Mouse (Mus musculus) naive thymus-derived CD4-positive, alpha-beta T cell, adult 2 months (primary cell): ENCODE measurements around the gene U90926.
A peak's percentile ranks its signal among the peaks of the same experiment; 100 is the strongest.

Experiments
- DNase-seq: peaks from one replicate; pipeline ENCODE4 v3.0.0-alpha.2; 2011; ENCODE audit warnings: low read depth

The U90926 gene

DNA sequence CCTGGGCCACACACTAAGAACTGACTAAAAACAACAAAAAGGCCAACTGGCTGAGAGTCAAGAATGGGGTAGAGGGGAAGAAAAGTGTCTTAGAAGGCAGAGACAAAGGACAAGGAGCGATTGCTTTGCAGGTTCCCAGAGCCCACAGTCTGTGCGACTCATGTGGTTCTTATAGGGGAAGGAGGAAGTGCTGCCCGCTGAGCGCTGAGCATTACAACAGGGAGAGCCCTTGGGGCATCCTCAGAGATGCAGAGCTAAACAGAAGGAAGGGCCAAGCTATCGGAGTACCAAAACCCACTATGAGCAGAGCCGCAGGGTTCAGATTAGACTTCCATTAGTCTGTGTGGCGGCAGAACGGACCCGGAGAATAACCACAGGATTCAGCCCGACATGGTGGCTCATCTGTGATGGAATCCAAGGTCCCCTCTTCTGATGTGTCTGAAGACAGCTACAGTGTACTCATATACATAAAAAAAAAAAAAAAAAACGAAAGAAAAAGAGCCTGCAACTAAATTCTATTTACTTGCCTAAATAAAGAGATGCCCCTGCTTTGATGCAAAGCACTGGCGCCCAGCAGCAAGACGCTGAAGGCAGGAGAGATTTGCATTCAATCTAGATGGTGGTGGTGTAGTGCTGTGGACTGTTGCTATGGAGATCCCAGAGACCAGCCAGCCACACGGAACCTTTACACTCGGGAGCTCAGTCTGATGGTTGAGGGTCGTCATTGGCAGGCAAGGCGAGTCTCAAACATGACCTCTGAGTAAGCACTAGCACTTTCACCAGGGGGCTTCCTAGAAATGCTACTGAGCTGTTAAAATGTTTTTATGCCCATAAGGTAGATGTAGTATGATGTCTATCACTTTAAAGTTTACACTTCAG is 3.9 kb upstream of the U90926 start:
- DNase-seq = no peak

DNA sequence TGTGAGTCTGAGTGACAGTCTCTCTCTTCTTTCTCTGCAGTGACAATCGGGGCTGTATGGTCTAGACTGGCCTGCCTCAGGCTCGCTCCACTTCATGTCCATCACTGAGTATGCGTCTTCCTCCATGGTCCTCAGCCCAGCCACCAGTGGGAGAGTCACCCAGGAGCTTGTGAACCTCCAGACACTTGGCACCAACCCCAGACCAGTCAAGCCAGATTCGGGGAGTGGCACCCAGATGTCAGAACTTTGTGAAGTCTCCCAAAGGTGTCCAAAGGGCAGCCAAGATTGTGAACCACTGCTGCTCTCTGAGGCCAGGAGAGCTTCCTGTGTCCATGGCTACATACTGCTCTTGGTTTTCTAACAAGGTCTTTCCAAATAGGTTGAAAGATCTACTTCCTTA is 3.0 kb downstream of the U90926 start:
- DNase-seq = no peak

- DNase-seq = no peak
These were observed 5.0 kb downstream of the U90926 start for GRCm38 (mm10) chr5:92210205-92210604.

GRCm38 (mm10) chr5:92206121-92206520 is 9.1 kb downstream of the U90926 start:
- no peak for DNase-seq

GRCm38 (mm10) chr5:92205706-92206105 is 9.5 kb downstream of the U90926 start:
- DNase-seq = no peak

GRCm38 (mm10) chr5:92205184-92205583 is 10.0 kb downstream of the U90926 start:
- peak; percentile 35 for DNase-seq

DNA sequence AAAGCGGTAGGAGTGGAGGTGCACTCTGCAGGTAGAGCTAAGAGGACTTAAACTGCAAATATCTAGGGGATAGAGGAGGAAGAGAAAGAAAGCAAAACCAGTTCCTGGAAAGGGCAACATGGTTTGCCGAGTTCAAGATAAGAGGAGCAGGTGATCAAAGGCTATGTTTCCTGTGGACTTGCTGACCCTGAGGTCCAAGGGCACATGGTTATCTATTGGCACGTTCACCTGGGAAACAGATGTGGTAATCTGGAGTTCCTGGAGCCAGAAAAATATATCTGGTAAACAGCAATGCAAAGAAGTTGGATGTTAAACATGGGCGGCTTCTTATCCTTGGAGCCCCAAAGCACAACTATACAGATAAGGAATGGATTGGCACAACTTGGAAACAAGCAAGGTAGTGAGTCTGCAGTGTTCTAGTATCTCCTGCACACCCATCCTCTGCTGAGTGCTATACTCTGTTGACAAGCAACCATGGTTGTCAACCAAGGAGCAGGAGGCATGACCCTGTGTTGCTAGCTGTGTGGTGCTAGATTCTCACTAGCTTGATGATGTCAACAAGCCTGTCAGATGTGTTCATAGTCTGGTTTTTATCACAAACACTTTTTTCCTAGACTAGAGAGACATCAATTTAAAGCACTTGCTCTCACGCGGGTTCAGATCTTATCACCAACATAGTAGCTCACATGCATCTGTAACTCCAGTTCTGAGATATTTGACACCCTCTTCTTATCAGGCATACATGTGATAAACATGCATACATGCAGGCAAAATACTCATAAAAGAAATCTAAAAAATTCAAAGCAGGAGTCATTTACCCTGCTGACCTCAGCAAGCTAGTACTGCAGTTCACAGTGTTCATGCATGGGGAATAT is 10.8 kb downstream of the U90926 start:
- peak; percentile 47 for DNase-seq

- no peak for DNase-seq
These were observed 16.9 kb downstream of the U90926 start for GRCm38 (mm10) chr5:92198266-92198665.

DNA sequence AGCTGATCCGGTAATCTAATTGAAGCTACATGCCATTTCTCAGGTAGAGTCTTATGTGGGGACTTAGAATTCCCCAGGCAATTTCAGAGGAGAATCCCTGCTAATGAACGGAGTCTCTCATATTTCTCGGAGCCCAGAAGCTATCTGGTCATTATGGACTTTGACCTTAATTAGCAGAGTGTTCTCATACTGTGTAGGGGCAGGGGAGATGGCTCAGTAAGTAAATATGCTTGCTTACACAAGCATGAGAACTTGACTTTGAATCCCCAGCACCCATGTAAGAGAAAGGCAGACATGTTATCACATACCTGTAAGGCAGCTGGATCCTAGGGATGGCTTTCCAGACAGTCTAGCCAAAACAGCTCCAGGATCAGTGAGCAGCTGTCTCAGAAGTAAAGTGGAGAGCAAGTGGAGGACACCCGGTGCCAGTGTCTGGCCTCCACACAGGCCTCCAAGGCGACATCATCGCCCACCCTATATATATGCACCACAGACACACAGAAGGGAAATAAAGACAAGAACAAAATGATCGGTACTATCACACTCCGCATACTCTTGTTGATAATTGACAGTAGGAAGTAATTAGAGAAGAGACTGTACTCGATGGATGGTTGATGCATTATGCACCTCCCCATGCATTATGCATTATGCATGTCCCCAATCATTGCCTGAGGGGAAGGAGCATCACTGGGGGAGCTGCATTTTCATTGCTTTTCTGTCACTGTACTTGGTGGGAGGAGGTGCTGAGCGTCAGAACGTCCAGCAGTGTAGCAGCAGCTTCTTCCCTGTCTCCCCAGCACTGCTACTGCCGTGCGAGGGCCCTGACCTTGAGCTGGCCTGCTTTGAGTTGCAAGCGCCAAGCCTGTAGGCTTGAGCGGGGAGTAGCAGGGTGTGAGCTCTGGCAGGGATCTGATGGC is 18.1 kb downstream of the U90926 start:
- DNase-seq = no peak

DNA sequence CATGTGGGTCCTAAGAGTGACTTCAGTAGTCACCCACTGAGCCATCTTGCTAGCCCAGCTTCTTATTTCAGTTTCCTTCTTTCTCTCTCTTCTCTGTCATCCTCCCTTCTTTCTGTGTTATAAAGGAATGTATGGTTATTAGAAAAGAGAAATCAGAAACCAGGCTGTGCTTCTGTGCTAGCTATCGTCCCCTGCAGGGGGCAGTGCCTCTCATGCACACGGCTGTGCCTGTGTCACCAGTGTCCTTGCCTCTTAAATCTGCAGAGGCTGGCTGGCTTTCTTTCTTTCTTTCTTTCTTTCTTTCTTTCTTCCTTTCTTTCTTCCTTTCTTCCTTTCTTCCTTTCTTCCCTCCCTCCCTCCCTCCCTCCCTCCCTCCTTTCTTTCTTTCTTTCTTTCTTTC is 19.5 kb downstream of the U90926 start:
- DNase-seq = peak; percentile 42

DNA sequence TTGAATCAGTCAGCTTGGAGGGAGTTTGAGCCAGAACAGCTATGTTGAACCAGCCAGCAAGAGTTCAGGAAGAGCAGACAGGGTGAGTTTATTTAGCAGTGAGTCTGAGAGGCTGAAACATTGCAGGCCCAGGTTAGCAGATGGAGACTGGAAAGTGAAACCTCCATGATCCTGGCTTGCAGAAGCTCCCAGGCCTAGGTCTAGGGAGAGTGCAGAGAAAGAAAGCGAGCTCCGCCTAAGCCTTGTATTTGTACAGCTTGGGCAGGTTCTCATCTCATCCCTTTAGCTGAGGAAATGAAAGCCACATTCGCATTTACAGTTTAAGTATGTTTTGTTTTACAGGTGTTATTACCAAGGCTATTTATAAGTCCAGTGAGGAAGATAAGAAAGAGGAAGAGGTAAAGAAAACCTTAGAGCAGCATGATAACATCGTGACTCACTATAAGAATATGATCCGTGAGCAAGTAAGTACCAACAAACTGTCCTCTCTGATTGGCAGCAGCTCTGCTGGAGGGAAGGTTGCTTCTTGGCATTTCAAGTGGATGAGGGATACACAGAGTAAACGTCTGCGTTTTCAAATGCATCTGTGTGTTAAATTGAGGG is 26.2 kb downstream of the U90926 start:
- DNase-seq = no peak

DNA sequence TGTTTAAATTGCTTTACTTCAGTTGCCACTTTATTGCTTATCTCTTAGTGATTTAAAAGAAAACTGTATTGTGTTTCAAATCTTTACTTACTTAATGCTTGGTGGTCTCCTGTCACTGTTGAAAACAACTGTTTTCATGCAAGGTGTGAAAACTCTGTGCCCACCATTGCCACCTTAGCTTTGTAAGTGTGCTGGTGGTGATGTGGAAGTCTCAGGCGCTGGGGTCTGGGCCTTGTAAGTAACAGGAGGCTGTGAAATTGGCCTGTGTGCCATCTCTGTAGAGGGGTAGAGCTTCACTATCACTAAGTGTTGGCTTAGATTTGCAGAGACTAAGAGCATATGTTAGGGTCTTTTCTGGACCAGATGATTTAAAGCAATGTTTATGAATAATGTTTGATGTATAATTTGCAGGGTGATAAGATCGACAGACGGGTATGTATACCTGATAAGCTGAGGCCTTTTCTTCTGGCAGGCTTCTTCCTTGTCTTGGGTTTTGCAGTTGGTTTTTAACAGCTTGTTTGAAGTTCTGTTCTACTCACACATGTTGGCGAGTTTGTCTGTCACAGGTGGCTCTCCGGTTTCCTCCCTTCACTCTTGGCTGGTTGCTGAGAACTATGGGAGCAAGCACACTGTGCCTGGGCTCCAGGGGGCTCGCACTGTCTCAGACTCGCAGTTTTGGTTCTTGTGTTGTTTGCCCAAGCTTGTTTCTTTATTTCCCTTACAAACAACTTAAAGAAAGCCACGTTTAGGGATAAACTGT is 32.0 kb downstream of the U90926 start:
- DNase-seq = peak; percentile 58

GRCm38 (mm10) chr5:92165976-92166375 is 49.2 kb downstream of the U90926 start:
- DNase-seq = peak; percentile 76
